Mouse (Mus musculus): ENCODE measurements around the gene Sinhcaf. TPM values are rescaled to one million over a fixed set of nuclear protein-coding genes. Genes with fewer than 3 reads are reported as not detected.

Sinhcaf gene
- polyA plus RNA-seq (2017; shearing (Covaris generic)), result 42.2 TPM

GRCm38 (mm10) chr6:148946409-148946742 lies at the start of gene Sinhcaf:
Gene Sinhcaf (minus strand): TSS chr6:148946467.

DNA sequence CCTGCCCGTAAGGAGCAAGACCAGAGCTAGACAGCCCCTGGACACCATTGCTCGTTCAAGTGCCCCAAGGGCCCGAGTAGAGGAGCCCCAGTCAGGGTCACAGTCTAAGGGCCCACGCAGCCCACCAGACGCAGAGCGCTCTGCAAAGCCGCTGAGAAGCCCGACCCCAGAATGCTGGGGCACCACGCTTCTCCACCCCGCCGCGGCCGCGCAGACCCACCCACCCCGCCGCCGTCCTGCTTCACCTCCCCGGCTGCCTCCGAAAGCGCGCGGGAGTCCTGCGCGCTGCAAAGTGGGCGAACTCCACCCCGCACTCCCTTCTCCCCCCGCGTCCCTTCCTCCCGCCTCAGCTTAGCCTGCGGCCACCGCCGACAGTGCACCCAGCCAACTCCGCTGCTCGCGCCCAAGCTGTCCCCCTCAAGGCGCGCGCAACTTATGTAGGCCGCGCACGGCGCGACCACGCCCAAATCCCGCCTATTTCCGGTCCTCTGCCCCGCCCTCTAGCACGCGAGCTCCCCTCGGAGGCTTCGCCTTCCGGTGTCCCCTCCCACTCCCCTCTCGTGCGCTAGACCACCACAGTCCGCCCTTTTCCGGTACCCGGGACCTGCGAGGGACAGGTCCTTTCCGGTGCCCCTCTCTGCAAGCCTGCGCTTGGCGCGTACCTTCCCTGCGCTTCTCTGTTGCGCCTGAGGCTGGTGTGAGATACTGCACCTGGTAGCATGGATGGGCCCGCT lies 50.3 kb downstream of the Sinhcaf start, which contains the start of gene Caprin2:
TSS of gene Caprin2 (minus strand) at position 465 of the 734 bp plus-strand sequence.

Other genes starting within 250 kb of the Sinhcaf start
- 38.3 TPM for gene Ipo8, start 115.0 kb downstream of the Sinhcaf start, polyA plus RNA-seq (2017; shearing (Covaris generic))
- 5.5 TPM for gene Caprin2, start 50.2 kb downstream of the Sinhcaf start, polyA plus RNA-seq (2017; shearing (Covaris generic))
- gene Dennd5b, start 155.2 kb upstream of the Sinhcaf start, polyA plus RNA-seq (2017; shearing (Covaris generic)), result 0.45 TPM
- gene Gm10203, start 183.7 kb upstream of the Sinhcaf start, polyA plus RNA-seq (2017; shearing (Covaris generic)), result not detected
- 81.9 TPM for gene Etfbkmt, start 193.4 kb upstream of the Sinhcaf start, polyA plus RNA-seq (2017; shearing (Covaris generic))
- 29.7 TPM for gene Amn1, start 242.2 kb upstream of the Sinhcaf start, polyA plus RNA-seq (2017; shearing (Covaris generic))

Measured in CD4-positive, CD25-positive, alpha-beta regulatory T cell (primary cell).